Mouse (Mus musculus): Measurements from ENCODE around the gene Nlrp5.
"Not testable (repeated sequence)": the region's sequence is repeated elsewhere in the genome, so short reads cannot be mapped to it uniquely, and the experiment has no call there.

The Nlrp5 gene

DNA sequence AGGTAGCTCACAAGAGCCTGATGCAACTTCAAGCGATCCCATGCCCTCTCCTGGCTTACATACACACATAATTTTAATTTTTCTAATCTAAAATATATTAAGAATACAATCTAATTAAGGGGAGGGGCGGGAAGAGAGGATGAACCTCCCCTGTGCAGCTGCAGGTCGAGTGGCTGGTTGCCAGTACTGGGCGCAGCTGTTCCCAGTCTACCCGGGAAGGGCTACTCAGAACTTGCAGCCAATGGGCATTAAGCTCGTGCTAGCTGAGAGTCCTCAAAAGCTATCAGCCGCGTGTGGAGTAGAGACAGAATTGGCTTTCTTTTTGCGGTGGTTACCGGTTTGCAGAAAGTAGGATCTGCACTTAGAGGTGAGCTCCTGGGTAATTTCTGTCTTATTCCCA is at the start of gene Nlrp5:
Nlrp5 (plus strand) TSS at position 301 of the 400 bp plus-strand sequence.
- no peak for DNase-seq (ENCODE audit: low read depth)

DNA sequence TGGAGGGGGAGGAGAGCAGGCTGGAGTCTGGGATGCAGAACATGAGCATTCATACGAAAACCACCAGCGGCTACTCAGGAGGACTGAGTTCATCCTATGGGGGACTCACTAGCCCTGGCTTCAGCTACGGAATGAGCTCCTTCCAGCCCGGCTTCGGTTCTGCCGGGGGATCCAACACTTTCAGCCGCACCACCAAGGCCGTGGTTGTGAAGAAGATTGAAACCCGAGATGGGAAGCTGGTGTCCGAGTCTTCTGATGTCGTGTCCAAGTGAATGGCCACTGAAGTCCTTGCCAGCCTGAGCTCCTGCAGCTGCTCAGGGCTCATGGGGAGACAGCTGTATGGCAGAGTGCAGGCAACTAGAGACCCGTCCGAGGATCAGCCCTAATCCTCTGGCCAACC is 27.4 kb upstream of the Nlrp5 start:
- not testable (repeated sequence) for DNase-seq (ENCODE audit: low read depth)

DNA sequence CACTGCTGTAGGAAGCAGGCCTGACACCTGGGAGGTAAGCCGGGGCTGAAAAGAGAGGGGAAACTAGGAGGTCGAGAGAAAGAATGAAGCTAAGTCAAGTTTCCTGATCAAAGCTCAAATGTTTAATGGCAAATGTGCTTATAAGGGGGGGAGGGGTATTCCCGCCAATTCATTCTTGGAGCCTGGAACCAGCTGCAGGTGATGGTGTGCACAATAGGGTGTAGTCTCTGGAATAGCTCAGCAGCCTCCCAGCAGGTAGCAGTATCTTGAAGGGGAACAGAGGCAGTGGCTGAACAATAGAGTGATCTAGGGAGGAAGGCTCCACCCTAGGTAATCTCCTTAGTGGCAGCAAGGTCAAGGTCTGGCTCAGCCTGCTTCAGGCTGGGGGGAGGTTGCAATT is 84.5 kb downstream of the Nlrp5 start:
- DNase-seq (ENCODE audit: low read depth), result not testable (repeated sequence)

DNA sequence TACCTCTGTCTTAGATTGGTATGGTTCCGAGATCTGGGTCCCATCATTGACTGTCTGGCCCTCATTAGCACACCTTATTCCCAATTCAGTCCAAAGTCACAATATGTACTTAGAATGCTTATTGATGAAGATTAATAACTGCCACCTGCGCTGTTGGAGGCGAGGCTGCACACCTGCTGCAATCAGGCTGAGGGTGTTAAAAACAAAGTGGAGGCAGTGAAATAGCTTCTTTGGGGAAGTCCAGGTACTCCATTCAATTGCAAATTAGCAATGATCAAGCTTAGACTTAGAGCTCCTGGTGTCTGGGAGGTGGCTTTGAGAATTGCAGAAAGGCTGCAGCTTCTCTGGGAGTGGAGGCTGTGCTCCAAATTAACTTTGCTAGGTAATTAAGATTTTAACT is 85.1 kb downstream of the Nlrp5 start:
- DNase-seq (ENCODE audit: low read depth), result not testable (repeated sequence)

DNA sequence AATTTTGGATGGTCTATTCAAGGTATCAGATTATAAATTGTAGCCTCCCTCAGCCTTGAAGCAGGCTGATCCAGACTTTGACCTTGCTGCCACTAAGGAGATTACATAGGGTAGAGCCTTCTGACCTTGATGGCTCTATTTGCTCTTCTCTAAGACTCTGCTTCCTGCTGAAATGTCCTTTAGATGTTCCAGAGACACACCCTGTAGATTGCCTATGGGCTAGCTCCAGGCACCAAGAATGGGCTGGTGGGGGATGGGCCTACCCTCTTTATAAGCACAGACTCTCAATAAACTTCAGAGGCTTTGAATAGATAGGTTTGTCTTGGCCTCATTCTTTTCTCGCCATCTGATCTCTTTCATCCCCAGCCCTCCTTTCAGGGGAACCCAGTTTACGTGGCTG is 87.2 kb downstream of the Nlrp5 start:
- DNase-seq (ENCODE audit: low read depth), result not testable (repeated sequence)

Measured in naive thymus-derived CD4-positive, alpha-beta T cell, adult 2 months (primary cell).